Mouse (Mus musculus) megakaryocyte progenitor cell, adult 5-6 weeks (primary cell): ENCODE measurements around the gene Ddx23. TPM values are rescaled to one million over a fixed set of nuclear protein-coding genes. Genes with fewer than 3 reads are reported as not detected.

Source experiments
- ATAC-seq: replicated peaks from 2 replicates; pipeline ENCODE4 v1.8.0; 2016; ENCODE audit warnings: mild to moderate bottlenecking, moderate TSS enrichment, inconsistent platforms; ENCODE audit not compliant: poor library complexity
- total RNA-seq, 2 experiments: library from RNA; stranded (forward) in 1 of 2; stranded (reverse) in 1 of 2; fragments of 157-497, 149-512 nt in 1 of 2; fragments of 200-1000 nt in 1 of 2; gene quantifications; 2 replicates each; pipeline versions ENCODE4 v1.2.3 to v1.2.4; 2015 to 2017

Ddx23 gene
- total RNA-seq (2015) (22.1 and 25.0 TPM in 2 replicates), total RNA-seq (2017) (88.0 and 121 TPM in 2 replicates)

DNA sequence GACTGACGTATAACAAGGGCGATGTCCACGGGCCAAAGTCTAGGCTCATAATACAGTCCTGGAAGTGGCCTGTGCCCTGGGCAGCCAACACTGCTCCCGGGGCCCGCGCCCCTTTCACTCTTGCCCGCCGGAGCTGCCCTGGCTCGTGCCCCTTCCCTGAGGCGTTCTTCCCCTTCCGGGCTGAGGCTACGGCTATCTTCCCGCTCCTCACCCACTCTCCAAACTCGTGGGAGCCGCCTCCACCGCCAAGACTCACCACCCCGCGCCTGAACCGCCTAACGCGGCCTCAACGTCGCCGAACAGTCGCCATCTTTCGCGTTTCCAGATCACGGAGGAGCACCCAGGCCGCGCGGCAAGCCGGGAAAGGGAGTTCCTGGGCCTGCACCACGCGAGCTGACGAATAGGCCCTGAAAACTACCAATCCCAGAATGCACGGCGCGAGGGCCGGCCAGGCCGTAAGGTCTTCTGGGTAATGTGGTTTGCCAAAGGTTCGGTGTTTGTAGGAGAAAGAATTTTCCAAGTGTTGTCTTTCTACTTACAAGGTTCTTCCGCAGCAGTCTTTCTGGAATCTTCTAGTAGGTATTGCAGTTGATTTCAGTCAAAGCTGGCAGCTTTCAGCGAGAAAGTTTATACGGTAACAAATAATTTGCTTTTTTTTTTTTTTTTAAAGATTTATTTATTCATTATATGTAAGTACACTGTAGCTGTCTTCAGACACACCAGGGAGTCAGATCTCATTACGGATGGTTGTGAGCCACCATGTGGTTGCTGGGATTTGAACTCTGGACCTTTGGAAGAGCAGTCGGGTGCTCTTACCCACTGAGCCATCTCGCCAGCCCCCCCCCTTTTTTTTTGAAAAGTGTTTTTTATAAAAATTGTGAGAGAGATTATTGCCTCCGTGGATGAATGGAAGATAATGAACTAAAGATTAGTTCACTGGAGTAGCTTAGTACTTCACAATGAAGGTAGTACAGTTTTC, at the start of gene Ddx23:
Gene Ddx23 (minus strand): TSS at position 328 of the 979 bp plus-strand sequence.
- peak; percentile 96 for ATAC-seq

DNA sequence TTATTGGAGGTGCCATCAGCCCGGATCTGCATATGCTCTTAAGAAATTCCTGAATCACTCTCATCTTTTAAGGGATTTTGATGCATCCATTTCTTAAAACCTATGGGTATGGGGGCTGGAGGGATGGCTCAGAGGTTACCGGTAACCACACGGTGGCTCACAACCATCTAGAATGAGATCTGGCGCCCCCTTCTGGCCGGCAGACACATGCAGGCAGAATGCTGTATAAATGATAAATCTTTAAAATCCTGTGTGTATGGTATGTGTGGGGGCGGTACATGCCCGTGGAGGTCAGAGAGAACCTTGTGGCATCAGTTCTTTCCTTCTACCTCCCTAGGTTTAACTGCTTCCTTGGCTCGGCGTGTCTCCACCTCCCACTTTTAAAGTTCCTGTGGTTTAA, 47.7 kb upstream of the Ddx23 start:
- peak; percentile 74 for ATAC-seq

DNA sequence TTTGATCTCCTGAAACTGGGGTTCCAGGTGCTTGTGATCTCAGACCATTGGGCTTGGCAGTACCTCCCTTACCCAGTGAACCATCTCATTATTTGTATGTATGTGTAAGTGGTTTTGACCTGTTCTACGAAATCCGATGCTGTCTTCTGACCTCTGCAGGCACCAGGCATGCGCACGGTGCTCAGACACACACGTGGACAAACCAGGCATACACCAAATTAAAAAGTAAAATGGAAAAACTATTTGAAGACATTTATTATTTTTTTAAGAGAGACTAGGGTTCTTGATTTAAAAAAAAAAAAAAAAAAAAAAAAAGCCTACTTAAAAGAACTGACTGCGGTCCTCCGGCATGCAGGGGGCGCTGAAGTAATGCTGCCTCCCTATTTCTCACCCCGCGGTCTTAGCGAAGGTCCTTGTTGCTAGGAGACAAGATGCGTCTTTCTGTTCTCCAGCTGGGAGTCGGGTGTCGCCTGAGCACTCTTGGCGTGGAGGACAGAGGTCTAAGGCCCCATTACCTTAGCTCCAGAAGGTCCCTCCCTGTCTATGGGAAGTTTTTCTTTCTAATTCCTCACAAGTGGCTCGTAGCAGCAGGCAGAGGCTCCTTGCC, 45.2 kb upstream of the Ddx23 start, which contains the start of gene Ccdc65:
Gene Ccdc65 (plus strand): TSS at position 442 of the 607 bp plus-strand sequence.
- peak; percentile 100 for ATAC-seq

DNA sequence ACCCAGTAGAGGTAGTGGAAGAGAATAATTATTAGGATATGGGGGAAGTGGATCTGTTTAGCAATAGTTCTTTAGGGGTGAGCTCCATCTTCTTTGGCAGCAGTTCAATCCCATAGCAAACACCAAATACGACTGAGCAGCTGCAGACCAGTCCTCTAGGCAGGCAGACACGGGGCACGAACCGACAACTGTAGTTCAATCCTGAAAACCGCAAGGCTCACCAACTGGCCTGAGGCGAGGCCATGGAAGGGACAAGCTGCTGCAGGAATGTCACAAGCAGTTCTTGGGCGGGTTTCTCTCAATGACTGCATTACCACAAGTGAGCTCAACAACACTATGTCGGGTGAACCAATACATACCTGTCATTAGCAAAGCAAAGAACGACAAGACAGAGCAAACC, 41.6 kb upstream of the Ddx23 start:
- ATAC-seq = no peak

DNA sequence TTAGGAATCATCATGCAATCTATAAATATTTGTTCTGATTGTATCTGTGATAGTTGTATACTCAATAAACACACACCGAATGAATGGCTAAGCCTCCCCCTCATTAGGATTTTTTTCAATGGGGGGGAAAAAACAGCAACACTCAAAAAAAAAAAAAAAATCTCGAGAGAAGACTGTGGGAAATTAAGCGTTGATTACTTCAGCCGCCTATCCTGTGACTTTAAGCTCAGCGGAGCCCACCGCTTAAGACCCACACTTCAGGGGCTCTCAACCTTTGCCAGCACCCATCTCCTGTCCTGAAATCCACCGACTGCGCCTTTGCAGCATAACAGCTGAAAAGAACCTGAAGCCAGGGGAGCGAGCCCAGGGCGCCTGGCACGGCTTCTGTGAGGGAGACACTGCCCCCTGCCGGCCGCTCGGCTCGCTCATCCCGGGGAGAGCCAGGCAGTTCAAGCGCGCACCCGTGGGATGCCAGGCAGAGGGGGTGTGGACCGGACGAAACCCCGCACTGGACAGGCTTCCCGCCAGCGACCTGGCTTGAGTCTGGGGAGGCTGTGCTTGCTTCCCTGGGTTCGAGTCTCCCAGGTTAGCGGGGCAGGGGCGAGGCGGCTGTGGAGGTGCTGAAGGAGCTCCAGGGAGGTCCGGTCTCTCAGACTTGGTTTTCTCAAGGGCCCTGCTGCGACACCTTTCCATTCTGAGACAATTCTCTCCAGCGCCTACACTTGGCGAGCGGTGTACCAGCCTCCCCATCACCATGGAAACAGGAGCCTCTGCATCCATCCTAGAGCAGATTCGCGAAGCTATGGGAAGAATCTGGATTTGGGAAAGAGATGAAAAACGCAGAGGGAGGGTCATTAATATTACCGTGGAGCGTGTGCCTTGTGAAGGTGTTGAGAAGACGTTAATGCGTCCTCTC, 36.8 kb upstream of the Ddx23 start:
- ATAC-seq = peak; percentile 99

DNA sequence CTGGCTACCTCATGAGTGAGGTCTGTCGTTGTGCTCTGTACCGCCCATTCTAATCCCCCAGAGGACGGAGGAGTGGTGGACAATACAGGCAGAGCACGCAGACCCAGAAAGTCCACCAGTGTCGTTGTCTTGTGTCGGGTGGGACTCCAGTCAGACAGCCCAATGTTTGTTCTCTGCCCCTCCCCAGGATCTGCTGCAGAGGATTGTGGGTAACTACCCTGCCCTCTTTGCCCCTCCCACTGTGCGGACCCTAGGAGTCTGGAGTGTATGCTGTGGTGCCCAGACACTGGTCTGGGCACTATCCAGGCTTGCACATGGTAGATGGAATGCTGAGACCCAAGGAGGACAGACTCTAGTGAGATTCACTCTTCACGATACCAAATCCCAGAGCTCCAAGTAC, 33.5 kb upstream of the Ddx23 start:
- no peak for ATAC-seq

DNA sequence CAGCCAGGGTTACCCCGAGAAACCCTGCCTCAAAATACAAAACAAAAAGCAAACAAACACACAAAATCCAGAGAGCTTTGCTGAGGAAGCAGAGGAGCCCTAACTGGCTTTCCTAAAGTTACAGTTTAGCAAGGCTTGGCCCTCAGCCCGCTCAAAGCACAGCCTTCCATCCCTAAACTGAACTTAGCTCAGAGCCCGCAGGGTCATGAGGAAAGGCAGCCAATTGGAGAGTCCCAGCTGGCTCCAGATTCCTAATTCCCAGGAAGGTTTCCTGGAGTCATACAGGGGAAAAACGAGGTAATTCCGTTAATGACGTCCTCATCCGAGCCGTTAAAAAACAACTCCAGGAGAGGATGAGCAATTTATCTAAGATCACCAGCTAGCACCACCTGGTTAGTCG, 33.0 kb upstream of the Ddx23 start:
- ATAC-seq = no peak

DNA sequence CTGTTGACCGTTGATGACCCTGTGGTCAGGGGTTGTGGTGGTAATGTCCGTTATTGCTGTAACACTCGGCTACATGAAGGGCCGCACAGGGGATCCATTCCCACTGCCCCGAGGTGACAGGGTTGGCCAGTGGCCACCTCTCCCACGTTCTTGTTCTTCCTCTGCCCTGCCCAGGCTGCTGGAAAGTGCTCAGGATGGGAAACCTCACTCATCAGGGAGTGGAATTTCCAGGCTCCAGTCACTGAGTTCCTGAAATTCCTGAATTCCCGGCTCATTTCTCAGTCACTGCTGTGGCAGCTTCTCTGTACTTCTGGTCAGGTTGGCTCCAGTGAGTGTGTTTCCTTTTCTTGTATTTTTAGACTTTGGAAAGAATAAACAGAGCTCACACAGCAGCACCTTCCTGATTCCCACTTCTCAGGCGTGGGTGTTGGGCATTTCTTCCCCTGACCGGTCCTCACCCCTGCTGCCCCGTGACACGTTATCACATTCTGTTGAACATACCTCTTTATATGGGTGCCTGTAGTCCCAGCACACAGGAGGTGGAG, 29.5 kb upstream of the Ddx23 start:
- ATAC-seq = peak; percentile 48

DNA sequence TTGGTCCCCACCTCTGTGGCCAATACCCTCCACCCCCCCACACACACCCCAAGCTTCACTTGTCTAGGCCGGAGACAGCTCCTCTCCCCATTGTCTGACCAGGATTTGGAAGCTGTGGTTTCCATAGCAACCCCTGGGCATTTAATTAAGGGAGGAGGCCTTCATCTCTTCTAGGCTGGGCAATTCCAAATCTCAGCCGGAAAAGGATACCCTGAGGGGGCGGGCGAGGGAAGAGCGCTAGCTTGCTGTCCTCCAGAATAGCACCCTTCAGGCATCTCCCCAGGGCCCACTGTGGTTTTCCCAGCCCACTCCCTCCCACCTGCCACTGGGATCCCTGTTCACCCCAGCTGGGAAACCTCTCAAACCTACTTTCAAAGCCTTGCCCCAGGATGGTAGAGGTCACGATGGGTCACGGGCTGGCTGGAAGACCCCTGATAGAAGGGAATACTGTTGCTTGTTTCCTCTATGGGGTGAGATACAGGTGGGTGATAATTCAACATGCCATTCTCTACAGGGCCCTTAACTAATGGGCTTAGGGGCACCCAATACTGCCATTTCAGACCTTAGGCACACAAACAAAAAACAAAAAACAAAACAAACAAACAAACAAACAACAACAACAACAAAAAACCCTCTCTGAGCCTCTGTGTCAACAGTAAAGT, 28.9 kb upstream of the Ddx23 start:
- ATAC-seq = no peak

DNA sequence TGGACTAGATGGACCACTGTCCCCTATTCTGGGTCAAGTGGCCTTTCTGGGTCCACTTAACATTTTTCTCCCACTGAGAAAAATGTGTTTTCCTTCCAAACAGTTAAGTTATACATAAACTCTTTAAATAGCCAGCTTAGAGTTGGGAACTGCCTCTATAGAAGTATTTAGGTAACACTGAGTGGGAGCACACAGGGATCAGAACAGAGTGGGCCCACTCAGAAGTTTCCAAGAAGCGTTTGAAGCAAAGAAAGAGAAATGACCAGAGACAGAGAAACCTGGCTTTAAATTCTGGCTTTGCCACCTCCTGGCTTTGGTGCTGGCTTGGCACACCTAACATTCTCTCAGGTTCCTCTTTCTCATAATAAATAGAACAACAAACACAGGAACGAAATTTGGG, 27.0 kb upstream of the Ddx23 start:
- ATAC-seq = no peak

DNA sequence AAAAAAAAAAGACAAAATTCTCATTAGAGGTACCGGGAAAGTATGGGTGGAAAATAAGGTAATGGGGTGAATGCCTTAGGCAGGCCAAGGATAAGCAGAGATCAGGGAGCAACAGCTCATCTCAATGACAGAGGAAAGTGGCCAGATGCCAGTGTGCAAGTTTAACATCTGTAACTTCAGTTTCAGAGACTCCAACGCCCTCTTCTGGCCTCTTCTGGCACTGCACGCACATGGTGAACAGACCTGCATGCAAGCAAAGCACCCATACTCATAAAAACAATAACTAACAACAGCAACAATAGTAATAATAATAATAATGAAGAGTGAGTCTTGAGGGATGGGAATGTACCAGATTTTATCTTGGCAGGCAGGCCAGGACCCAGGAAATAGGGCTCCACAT, 23.2 kb upstream of the Ddx23 start:
- ATAC-seq = no peak

DNA sequence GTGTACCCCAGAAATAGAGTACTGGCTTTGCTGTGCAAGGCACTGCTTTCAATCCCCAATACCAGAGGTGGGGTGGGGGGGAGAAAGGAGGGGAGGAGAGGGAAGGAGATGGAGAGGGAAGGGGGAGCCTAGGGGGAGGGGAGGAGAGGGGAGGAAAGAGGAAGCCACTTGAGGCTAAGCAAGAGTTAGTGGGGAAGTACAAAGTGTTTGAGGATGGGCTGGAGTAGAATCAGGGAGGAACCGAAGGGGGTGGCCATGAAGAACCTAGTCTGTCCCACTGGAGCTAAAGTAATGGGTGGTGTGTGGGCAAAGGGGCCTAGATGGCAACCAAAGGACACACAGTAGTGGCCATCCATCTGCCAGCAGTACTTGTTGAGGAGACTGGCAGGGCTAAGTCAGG, 21.1 kb upstream of the Ddx23 start:
- ATAC-seq = peak; percentile 60

DNA sequence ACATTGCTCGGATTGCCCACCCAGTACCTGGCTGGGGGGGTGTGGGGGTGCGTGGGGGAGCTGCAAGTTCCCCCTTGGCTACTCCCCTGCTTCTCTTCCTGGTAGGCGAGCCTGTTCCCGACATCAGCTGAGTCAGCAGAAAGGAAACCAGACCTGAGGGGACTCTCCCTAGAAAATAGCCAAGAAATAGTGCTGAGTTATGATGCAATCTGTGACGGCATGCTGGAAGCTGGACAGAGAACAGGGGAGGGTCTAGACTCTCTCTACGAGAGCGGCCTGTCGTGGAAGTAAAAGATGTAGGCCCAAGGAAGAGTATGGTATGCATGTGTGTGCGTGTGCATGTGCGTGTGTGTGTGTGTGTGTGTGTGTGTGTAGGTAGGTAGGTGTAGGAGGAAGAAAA, 20.5 kb upstream of the Ddx23 start:
- ATAC-seq = peak; percentile 68

DNA sequence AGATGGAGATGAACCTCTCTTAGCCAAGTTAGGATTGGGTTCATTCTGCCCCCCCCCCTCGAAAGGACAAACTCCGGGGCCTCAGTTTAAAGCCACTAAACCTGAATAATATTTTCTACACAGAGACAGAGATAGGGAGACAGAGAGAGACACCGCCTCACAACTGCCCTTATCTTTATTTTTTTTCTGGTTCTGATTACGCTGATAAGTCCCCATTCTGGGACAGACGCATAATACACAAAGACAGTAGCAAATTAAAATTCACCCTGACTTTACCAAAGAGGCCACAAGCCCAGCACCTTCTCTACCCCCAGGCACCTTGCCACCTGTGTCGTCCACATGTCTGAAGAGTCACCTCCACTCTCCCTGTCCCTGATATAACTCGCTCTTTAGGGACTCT, 18.9 kb upstream of the Ddx23 start:
- no peak for ATAC-seq

DNA sequence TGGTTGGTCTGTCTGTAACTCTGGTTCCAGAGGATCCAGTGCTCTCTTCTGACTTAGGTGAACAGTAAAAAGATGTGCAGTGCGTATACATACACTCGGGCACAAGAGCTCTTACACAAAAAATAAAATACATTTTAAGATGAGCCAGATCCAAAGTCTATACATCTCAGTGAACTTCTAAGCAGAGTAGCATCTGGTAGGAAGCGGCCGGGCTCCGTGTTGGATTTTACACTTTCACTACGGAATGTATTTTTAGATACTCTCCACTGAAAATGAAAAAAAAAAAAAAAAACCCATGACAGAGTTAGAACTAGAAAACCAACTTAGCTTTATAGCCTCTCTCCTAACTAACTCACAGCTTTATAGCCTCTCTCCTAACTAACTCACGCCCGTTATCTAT, 18.0 kb upstream of the Ddx23 start:
- ATAC-seq = no peak

DNA sequence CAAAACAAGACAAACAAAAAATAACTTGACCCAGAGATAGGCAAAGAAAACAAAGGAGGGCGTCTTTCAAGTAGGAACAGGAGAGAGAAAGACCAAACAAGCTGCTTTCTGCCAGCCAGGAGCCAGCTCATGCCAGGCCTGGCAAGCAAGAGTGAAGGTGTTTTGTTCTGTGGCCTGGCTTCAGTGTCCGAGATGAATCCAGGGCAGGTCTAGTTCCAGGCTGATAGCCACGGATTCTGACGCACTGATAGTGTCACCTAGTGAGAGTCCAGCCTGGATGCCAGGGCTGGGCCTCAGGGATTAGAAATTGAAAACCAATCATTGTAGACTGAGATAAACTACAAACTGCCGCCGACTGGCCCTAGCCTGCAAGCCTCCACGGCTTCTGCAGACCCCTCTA, 15.3 kb upstream of the Ddx23 start:
- no peak for ATAC-seq

DNA sequence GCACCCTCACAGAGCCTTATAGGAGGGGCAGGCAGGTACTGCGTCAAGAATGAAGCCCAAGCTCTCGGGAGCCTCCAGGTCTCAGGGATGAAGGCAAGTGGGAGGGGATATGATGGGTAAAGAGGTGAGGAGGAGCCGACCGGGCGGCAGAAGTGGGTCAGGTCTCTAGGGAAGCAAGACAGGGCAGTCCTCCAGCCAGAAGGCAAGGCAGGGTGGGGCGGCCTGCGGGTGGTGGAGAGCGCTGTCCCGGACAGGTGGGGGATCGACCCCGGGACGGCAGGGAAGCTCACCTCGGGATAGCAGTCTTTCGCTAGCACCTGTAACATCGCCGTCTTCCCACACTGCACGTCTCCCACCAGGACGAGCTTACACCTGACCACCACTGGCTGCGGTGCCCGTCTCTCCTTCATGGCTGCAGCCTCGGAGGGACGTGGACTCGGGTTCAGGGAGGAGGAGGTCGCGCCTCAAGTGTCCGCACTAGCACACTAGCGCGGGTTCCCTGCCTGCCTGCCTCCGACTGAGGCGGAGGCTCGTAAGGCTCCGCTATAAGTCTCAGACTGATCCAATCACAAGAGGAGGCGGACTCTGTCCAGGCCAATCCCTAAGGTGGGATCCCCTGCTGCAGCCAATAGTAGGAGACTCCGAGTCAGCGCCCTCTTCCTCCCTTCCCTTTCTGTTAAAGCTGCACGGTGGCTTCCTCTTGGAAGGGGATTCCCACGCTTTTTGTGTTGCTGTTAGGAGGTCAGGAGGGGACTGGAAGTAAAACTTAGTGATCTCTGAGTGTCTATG, 14.4 kb upstream of the Ddx23 start, which contains the start of gene Rnd1:
Gene Rnd1 (minus strand): TSS at position 522 of the 789 bp plus-strand sequence.
- peak; percentile 97 for ATAC-seq

DNA sequence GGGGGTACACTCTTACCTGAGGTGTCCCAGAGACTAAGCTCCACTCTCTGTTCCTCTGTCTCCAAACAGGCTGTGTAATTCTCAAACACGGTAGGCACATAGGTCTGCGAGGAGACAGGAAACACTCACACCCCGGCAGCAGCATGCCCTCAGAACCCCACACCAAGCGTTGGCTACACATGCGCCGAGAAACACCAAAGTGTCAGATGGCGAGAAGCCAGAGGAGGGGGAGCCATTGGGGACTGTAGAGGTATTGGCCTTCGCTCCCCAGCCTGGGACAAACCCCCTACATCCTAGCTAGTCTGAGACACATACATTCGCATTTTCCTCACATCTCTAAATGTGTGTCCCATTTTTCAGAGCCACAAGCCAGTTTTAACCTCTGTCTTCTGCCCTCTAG, 13.8 kb upstream of the Ddx23 start:
- ATAC-seq = no peak

DNA sequence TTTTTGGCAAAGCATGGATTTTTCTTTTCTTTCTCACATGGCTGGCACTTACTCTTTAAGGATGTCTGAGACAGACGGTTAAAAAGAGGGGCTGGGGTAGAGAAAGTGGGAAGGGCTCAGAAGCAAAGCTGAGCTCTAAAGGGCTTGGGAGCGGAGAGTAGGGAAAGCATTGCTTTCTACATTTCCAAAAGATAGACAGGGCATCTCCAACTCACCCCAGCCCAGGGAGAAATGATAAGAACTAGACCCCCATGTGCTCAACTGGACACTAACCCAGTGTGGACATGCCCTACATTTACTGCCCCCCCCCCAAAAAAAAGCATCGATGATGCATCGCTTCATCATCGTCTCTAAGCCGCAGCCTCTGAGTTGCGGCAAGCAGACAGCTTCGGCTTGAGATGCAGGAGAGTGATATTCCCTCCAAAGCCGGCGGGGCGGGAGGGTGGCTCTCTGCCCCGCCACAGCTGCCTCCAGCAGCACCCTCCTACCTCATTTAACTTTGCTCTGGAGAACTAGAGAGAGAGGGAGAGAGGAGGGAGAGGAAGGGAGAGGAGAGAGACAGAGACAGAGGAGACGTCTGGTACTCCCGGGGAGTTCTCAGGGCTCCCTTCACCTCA, 13.0 kb upstream of the Ddx23 start:
- ATAC-seq = no peak
